Mouse (Mus musculus): ENCODE measurements around the gene Ifitm5. TPM values are rescaled to one million over a fixed set of nuclear protein-coding genes. Genes with fewer than 3 reads are reported as not detected.
A peak's percentile ranks its signal among the peaks of the same experiment; 100 is the strongest.

Ifitm5 gene
- total and polyA plus RNA-seq, 2 experiments from 2014 or later = 0.87 TPM; not detected in 1

DNA sequence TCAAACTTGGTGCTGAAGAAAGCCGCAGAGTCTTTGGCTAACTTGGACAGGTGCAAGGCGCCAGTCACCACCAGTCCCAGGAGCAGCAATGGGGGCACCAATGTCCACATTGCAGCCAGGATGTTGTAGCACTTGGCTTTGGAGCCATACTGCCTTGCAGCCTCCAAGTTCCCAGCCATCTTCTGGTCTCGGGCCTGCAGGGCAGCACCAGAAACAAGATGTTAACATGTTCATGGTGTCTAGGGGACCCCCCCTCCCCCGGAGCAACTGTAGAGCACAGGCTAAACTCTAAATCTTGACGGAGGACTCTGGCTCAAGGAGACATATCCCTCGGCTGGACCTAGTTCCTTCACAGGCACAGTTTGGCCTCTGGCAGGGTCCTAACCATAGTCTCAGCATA is 836 bp downstream of the Ifitm5 start:
- DNase-seq (ENCODE audit: low spot score) = no peak
- no peak overlapping the region for H3K4me3 ChIP-seq (ENCODE audit: low read depth, low read length)
- 77% methylated on average over 6 of the region's 6 CpGs for WGBS
- H3K27me3 ChIP-seq (ENCODE audit: control insufficient read depth, insufficient read depth, low read length) = no peaks in the 10 kb centered on the region
- H3K4me1 ChIP-seq (ENCODE audit: control insufficient read depth, insufficient read depth) = peaks cover 37% of the 10 kb centered on the region
- H3K9ac ChIP-seq (replicated peaks; ENCODE audit: low read depth, low read length) = no peak overlapping the region
- H3K36me3 ChIP-seq (replicated peaks; ENCODE audit: control insufficient read depth, insufficient read depth, low read length) = peaks cover 28% of the 10 kb centered on the region; the same call in 1 of the 2 replicates
- H3K4me2 ChIP-seq (ENCODE audit: low read depth, low read length) = no peak overlapping the region
- TF ChIP-seq EP300 (IDR thresholded peaks at IDR 0.05; ENCODE audit: low read depth) = no peak
- no peak for TF ChIP-seq CTCF (IDR thresholded peaks at IDR 0.05; ENCODE audit: low read depth)
- H3K27ac ChIP-seq (ENCODE audit: low read depth) = no peak overlapping the region
- no peaks in the 10 kb centered on the region for H3K9me3 ChIP-seq (replicated peaks; ENCODE audit: control insufficient read depth, low read length)
- ATAC-seq (ENCODE audit: insufficient read depth, low read depth) = no peak

DNA sequence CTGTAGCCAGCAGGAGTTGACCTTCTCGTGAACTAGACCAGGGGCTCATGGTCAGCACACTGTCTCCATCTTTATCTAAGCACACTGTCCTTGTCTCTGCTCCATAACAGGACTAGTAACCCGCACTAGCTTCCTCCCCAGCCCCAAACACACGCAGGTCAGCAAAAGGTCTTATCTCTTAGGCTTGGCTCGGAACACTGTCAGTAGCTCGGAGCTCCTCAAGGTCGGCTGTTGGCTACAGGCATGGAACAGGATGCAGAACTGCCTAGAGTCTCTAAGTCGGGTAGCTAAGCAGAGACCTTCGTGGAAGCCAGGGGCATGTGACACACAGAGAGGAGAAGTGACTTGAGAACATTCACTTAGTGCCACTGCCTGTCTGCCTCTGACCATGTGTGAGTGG is 1.9 kb downstream of the Ifitm5 start:
- 22% methylated on average over 8 of the region's 8 CpGs for WGBS
- peaks cover 33% of the 10 kb centered on the region for H3K4me1 ChIP-seq (ENCODE audit: control insufficient read depth, insufficient read depth)
- H3K4me3 ChIP-seq (ENCODE audit: low read depth, low read length) = no peak overlapping the region
- H3K4me2 ChIP-seq (ENCODE audit: low read depth, low read length) = no peak overlapping the region
- no peaks in the 10 kb centered on the region for H3K27me3 ChIP-seq (ENCODE audit: control insufficient read depth, insufficient read depth, low read length)
- H3K27ac ChIP-seq (ENCODE audit: low read depth) = peak overlapping the region; percentile 68
- ATAC-seq (ENCODE audit: insufficient read depth, low read depth) (0 out of 2 replicates have a peak, but pooled peaks have one; percentile 14), DNase-seq (ENCODE audit: low spot score) (peak; percentile 47)
- TF ChIP-seq EP300 (IDR thresholded peaks at IDR 0.05; ENCODE audit: low read depth) (no peak), CTCF (IDR thresholded peaks at IDR 0.05; ENCODE audit: low read depth) (no peak)
- peaks cover 28% of the 10 kb centered on the region; the same call in 1 of the 2 replicates for H3K36me3 ChIP-seq (replicated peaks; ENCODE audit: control insufficient read depth, insufficient read depth, low read length)
- no peak overlapping the region for H3K9ac ChIP-seq (replicated peaks; ENCODE audit: low read depth, low read length)
- no peaks in the 10 kb centered on the region for H3K9me3 ChIP-seq (replicated peaks; ENCODE audit: control insufficient read depth, low read length)

DNA sequence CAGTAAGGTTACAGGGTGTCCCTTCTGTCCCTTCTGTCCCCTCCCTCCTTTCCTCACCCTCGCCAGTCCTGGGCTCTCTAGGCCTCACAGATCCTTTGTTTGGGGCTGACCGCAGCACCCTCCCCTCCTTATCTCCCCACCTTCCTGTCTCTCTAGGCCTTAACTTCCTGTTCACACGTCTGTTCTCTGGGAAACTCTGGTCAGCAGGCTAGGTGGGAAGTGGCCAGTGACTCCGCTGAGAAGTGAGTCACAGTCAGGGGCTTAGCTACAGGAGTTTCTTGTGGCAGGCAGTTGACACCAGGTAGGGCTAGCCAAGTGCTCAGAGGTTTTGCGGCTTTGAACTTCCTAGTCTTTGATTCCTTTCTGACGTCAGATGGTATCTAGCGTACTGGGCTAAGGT is 3.1 kb downstream of the Ifitm5 start:
- Histone ChIP-seq H3K4me1 (ENCODE audit: control insufficient read depth, insufficient read depth) (peaks cover 39% of the 10 kb centered on the region), H3K27ac (ENCODE audit: low read depth) (peak overlapping the region; percentile 68), H3K9ac (replicated peaks; ENCODE audit: low read depth, low read length) (no peak overlapping the region), H3K36me3 (replicated peaks; ENCODE audit: control insufficient read depth, insufficient read depth, low read length) (peaks cover 28% of the 10 kb centered on the region; the same call in 1 of the 2 replicates), H3K9me3 (replicated peaks; ENCODE audit: control insufficient read depth, low read length) (no peaks in the 10 kb centered on the region), H3K4me3 (ENCODE audit: low read depth, low read length) (no peak overlapping the region), H3K27me3 (ENCODE audit: control insufficient read depth, insufficient read depth, low read length) (no peaks in the 10 kb centered on the region), H3K4me2 (ENCODE audit: low read depth, low read length) (no peak overlapping the region)
- TF ChIP-seq EP300 (IDR thresholded peaks at IDR 0.05; ENCODE audit: low read depth) (peak; percentile 83), CTCF (IDR thresholded peaks at IDR 0.05; ENCODE audit: low read depth) (no peak)
- WGBS = 36% methylated on average over 7 of the region's 7 CpGs
- ATAC-seq (ENCODE audit: insufficient read depth, low read depth) (peak; percentile 53), DNase-seq (ENCODE audit: low spot score) (peak; percentile 74)

DNA sequence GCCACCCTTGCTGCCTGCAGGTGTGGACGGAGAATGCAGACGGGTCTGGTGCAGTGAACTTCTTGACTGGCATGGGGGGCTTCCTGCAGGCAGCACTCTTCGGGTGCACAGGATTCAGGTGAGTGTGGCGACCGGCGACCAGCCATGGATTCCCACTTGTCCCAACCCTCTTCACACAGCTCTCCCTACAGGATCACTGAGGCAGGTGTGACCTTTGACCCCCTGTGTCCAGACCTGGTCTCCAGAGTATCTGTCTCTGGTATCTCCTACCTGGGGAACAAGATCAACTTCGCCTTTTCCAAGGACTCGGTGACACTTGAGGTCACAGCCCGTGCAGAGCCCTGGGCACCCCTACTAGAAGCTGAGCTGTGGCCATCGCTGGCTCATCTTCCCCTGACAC is 3.8 kb downstream of the Ifitm5 start:
- ATAC-seq (ENCODE audit: insufficient read depth, low read depth) (no peak), DNase-seq (ENCODE audit: low spot score) (no peak)
- no peak for TF ChIP-seq CTCF (IDR thresholded peaks at IDR 0.05; ENCODE audit: low read depth)
- TF ChIP-seq EP300 (IDR thresholded peaks at IDR 0.05; ENCODE audit: low read depth) = no peak
- H3K9me3 ChIP-seq (replicated peaks; ENCODE audit: control insufficient read depth, low read length) = no peaks in the 10 kb centered on the region
- 87% methylated on average over 10 of the region's 10 CpGs for WGBS
- H3K4me1 ChIP-seq (ENCODE audit: control insufficient read depth, insufficient read depth) = peaks cover 39% of the 10 kb centered on the region
- peaks cover 28% of the 10 kb centered on the region; the same call in 1 of the 2 replicates for H3K36me3 ChIP-seq (replicated peaks; ENCODE audit: control insufficient read depth, insufficient read depth, low read length)
- H3K4me2 ChIP-seq (ENCODE audit: low read depth, low read length) = no peak overlapping the region
- H3K27ac ChIP-seq (ENCODE audit: low read depth) = peak overlapping the region; percentile 68
- no peak overlapping the region for H3K4me3 ChIP-seq (ENCODE audit: low read depth, low read length)
- no peaks in the 10 kb centered on the region for H3K27me3 ChIP-seq (ENCODE audit: control insufficient read depth, insufficient read depth, low read length)
- H3K9ac ChIP-seq (replicated peaks; ENCODE audit: low read depth, low read length) = no peak overlapping the region

DNA sequence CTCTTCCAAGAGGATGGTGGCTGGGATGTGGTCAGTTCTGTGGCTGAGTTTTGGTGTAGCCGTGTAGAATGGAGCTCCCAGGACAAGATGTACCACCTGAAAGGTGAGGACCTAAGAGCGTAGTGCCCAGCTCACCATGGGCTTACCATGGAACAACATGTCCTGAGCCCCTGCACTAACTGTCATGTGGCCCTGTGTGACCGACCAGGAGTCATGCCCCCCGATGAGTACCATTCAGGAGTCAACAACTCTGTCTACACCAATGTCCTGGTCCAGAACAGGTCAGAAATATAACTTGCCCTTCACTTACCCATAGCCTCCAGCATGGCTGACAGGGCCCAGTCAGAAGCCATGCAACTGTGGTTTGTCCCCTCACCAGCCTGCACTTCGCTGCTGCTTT is 4.8 kb downstream of the Ifitm5 start:
- no peak for ATAC-seq (ENCODE audit: insufficient read depth, low read depth)
- H3K36me3 ChIP-seq (replicated peaks; ENCODE audit: control insufficient read depth, insufficient read depth, low read length) = peaks cover 28% of the 10 kb centered on the region; the same call in 1 of the 2 replicates
- WGBS = 85% methylated on average over 5 of the region's 5 CpGs

DNA sequence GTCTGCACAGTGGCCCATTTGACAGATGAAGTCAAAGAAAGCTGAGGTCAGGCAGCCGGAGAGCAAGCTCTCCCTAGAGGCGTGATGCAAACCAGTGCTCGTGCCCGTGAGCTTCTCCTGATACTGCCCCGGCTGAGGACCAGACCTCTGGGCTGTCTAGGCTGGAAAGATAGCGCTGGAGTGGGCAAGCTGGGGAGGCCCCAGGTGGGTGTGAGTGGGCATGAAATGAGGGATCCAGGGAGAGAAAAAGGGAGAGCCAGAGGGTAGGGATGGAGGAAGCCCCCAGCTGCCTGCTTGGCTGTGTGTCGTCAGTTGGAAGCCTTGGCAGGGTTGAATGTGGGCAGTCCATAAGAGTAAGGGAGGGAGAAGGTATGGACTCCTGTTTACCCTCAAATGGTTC is 5.9 kb downstream of the Ifitm5 start:
- DNase-seq (ENCODE audit: low spot score) (no peak), ATAC-seq (ENCODE audit: insufficient read depth, low read depth) (no peak)
- H3K9ac ChIP-seq (replicated peaks; ENCODE audit: low read depth, low read length) = no peak overlapping the region
- 76% methylated on average over 7 of the region's 7 CpGs for WGBS
- no peak overlapping the region for H3K4me3 ChIP-seq (ENCODE audit: low read depth, low read length)
- no peak for TF ChIP-seq CTCF (IDR thresholded peaks at IDR 0.05; ENCODE audit: low read depth)
- TF ChIP-seq EP300 (IDR thresholded peaks at IDR 0.05; ENCODE audit: low read depth) = no peak
- H3K27ac ChIP-seq (ENCODE audit: low read depth) = no peak overlapping the region
- no peak overlapping the region for H3K4me2 ChIP-seq (ENCODE audit: low read depth, low read length)
- H3K36me3 ChIP-seq (replicated peaks; ENCODE audit: control insufficient read depth, insufficient read depth, low read length) = 0 out of 2 replicates have a peak, but pooled peaks cover 20% of the 10 kb centered on the region
- no peaks in the 10 kb centered on the region for H3K27me3 ChIP-seq (ENCODE audit: control insufficient read depth, insufficient read depth, low read length)
- no peaks in the 10 kb centered on the region for H3K9me3 ChIP-seq (replicated peaks; ENCODE audit: control insufficient read depth, low read length)
- peaks cover 28% of the 10 kb centered on the region; the same call in 1 of the 2 replicates for H3K4me1 ChIP-seq (ENCODE audit: control insufficient read depth, insufficient read depth)

More for the DNA sequence above, 4.8 kb downstream of the Ifitm5 start:
- no peak for DNase-seq (ENCODE audit: low spot score)
- Histone ChIP-seq H3K27ac (ENCODE audit: low read depth) (no peak overlapping the region), H3K27me3 (ENCODE audit: control insufficient read depth, insufficient read depth, low read length) (no peaks in the 10 kb centered on the region), H3K9ac (replicated peaks; ENCODE audit: low read depth, low read length) (no peak overlapping the region), H3K4me1 (ENCODE audit: control insufficient read depth, insufficient read depth) (peaks cover 31% of the 10 kb centered on the region; the same call in 1 of the 2 replicates), H3K4me3 (ENCODE audit: low read depth, low read length) (no peak overlapping the region), H3K4me2 (ENCODE audit: low read depth, low read length) (no peak overlapping the region), H3K9me3 (replicated peaks; ENCODE audit: control insufficient read depth, low read length) (no peaks in the 10 kb centered on the region)
- TF ChIP-seq EP300 (IDR thresholded peaks at IDR 0.05; ENCODE audit: low read depth) = no peak
- no peak for TF ChIP-seq CTCF (IDR thresholded peaks at IDR 0.05; ENCODE audit: low read depth)

Data from heart, postnatal 0 days (tissue).